Mouse (Mus musculus) forebrain, embryonic 16.5 days (tissue): ENCODE measurements around the gene Tex2. TPM values are rescaled to one million over a fixed set of nuclear protein-coding genes. Genes with fewer than 3 reads are reported as not detected.

Source experiments
- ATAC-seq: fragments of 200-750 bp; cut with Nextera tagmentation; 2 replicates; pipeline ENCODE4 v1.8.0; 2017; ENCODE audit warnings: mild to moderate bottlenecking, moderate library complexity
- H3K27ac ChIP-seq: fragments of 300-500 bp; sonication (generic); 2 replicates; pipeline ENCODE4 v1.5.1; 2014; ENCODE audit warnings: low read length, control low read depth
- H3K27me3 ChIP-seq: fragments of 300-500 bp; sonication (generic); replicated peaks from 2 replicates; pipeline ENCODE4 v1.6.1; 2014; ENCODE audit warnings: low read length; ENCODE audit not compliant: control insufficient read depth, insufficient read depth
- H3K36me3 ChIP-seq: fragments of 300-500 bp; sonication (generic); 2 replicates; pipeline ENCODE4 v1.6.1; 2014; ENCODE audit not compliant: control insufficient read depth, insufficient read depth
- H3K4me1 ChIP-seq: fragments of 300-500 bp; sonication (generic); replicated peaks from 2 replicates; pipeline ENCODE4 v1.6.1; 2014; ENCODE audit warnings: low read length; ENCODE audit not compliant: control insufficient read depth, insufficient read depth
- H3K4me2 ChIP-seq: fragments of 300-500 bp; sonication (generic); 2 replicates; pipeline ENCODE4 v1.6.1; 2014; ENCODE audit warnings: mild to moderate bottlenecking, low read length, control low read depth
- H3K4me3 ChIP-seq: fragments of 300-500 bp; sonication (generic); replicated peaks from 2 replicates; pipeline ENCODE4 v1.5.1; 2014; ENCODE audit warnings: mild to moderate bottlenecking, low read length, control low read depth
- H3K9ac ChIP-seq: fragments of 300-500 bp; sonication (generic); replicated peaks from 2 replicates; pipeline ENCODE4 v1.6.1; 2014; ENCODE audit warnings: low read depth, low read length, control low read depth
- H3K9me3 ChIP-seq: fragments of 300-500 bp; sonication (generic); 2 replicates; pipeline ENCODE4 v1.6.1; 2016; ENCODE audit warnings: low read length; ENCODE audit not compliant: control insufficient read depth
- WGBS: fragments of 180-500 bp; shearing (Covaris S2); extraction: QIAGEN DNeasy Blood & Tissue Kit; methylation state at CpG from one replicate; pipeline ENCODE4 v1.1.7; 2014; 5-methylcytosine and 5-hydroxymethylcytosine counted together
- polyA plus RNA-seq: library from polyadenylated mRNA; unstranded; fragments of >200 nt; fragmentation: Nextera tagmentation; extraction: Ambion mirVana; gene quantifications from 2 replicates; pipeline ENCODE4 v1.2.1, GENCODE M21; 2015

Gene Tex2
- polyA plus RNA-seq, 1 experiment from 2014 or later: 20.3 TPM

GRCm38 (mm10) chr11:106488126-106488561 is 125.1 kb downstream of the Tex2 start:
- 14% methylated on average over 17 of the region's 17 CpGs for WGBS
- peak overlapping the region; percentile 72 for H3K4me2 ChIP-seq
- peak overlapping the region; percentile 97 for H3K4me3 ChIP-seq
- no peak overlapping the region for H3K9ac ChIP-seq
- peaks cover 9% of the 10 kb centered on the region for H3K4me1 ChIP-seq
- H3K27ac ChIP-seq: no peak overlapping the region
- H3K27me3 ChIP-seq: no peaks in the 10 kb centered on the region
- no peaks in the 10 kb centered on the region for H3K36me3 ChIP-seq
- ATAC-seq: peak; percentile 18
- H3K9me3 ChIP-seq: no peaks in the 10 kb centered on the region

GRCm38 (mm10) chr11:106487733-106488115 is 125.5 kb downstream of the Tex2 start, which contains the start of gene Ern1:
Ern1 (minus strand) TSS chr11:106487852.
- ATAC-seq: peak; percentile 98
- Histone ChIP-seq H3K4me3 (peak within 1 kb of the TSS; percentile 97), H3K9me3 (no peaks in the 10 kb centered on the region), H3K4me1 (peaks cover 9% of the 10 kb centered on the region), H3K27me3 (no peaks in the 10 kb centered on the region), H3K9ac (peak within 1 kb of the TSS; percentile 79), H3K4me2 (peak within 1 kb of the TSS; percentile 72), H3K27ac (peak within 1 kb of the TSS; percentile 69), H3K36me3 (no peaks in the 10 kb centered on the region)
- 0% methylated on average over 25 of the region's 28 CpGs for WGBS

- Histone ChIP-seq H3K9me3 (no peaks in the 10 kb centered on the region), H3K4me3 (peak overlapping the region; percentile 97), H3K9ac (peak overlapping the region; percentile 79), H3K4me2 (peak overlapping the region; percentile 72), H3K4me1 (peaks cover 9% of the 10 kb centered on the region), H3K27me3 (no peaks in the 10 kb centered on the region), H3K36me3 (no peaks in the 10 kb centered on the region), H3K27ac (peak overlapping the region; percentile 69)
- ATAC-seq: peak; percentile 83
- WGBS: under 1% methylated on average over 78 of the region's 86 CpGs
Measured at GRCm38 (mm10) chr11:106486866-106487732, 126.1 kb downstream of the Tex2 start.

GRCm38 (mm10) chr11:106486042-106486865 is 127.0 kb downstream of the Tex2 start:
- no peaks in the 10 kb centered on the region for H3K36me3 ChIP-seq
- no peak for ATAC-seq
- peak overlapping the region; percentile 79; the same call in 1 of the 2 replicates for H3K9ac ChIP-seq
- H3K4me3 ChIP-seq: peak overlapping the region; percentile 97
- H3K4me2 ChIP-seq: peak overlapping the region; percentile 72
- no peak overlapping the region for H3K27ac ChIP-seq
- H3K4me1 ChIP-seq: peaks cover 9% of the 10 kb centered on the region
- no peaks in the 10 kb centered on the region for H3K27me3 ChIP-seq
- no peaks in the 10 kb centered on the region for H3K9me3 ChIP-seq
- 44% methylated on average over 16 of the region's 16 CpGs for WGBS

- whole genome bisulfite sequencing: 89% methylated on average over 4 of the region's 4 CpGs
- Histone ChIP-seq H3K9ac (no peak overlapping the region), H3K27me3 (no peaks in the 10 kb centered on the region), H3K27ac (no peak overlapping the region), H3K4me1 (peaks cover 9% of the 10 kb centered on the region), H3K4me3 (no peak overlapping the region), H3K9me3 (no peaks in the 10 kb centered on the region), H3K36me3 (no peaks in the 10 kb centered on the region), H3K4me2 (no peak overlapping the region)
- no peak for ATAC-seq
Measured at GRCm38 (mm10) chr11:106485611-106486010, 127.6 kb downstream of the Tex2 start.

GRCm38 (mm10) chr11:106484875-106485274 is 128.3 kb downstream of the Tex2 start:
- H3K27ac ChIP-seq: no peak overlapping the region
- no peak overlapping the region for H3K9ac ChIP-seq
- H3K4me1 ChIP-seq: peaks cover 9% of the 10 kb centered on the region
- ATAC-seq: no peak
- 95% methylated on average over 4 of the region's 4 CpGs for WGBS
- H3K4me3 ChIP-seq: no peak overlapping the region
- no peaks in the 10 kb centered on the region for H3K27me3 ChIP-seq
- no peaks in the 10 kb centered on the region for H3K36me3 ChIP-seq
- no peak overlapping the region for H3K4me2 ChIP-seq
- no peaks in the 10 kb centered on the region for H3K9me3 ChIP-seq

- Histone ChIP-seq H3K9me3 (no peaks in the 10 kb centered on the region), H3K9ac (no peak overlapping the region), H3K27ac (no peak overlapping the region), H3K27me3 (no peaks in the 10 kb centered on the region), H3K36me3 (no peaks in the 10 kb centered on the region), H3K4me2 (no peak overlapping the region), H3K4me1 (peaks cover 9% of the 10 kb centered on the region), H3K4me3 (no peak overlapping the region)
- ATAC-seq: no peak
- WGBS: 90% methylated on average over 8 of the region's 8 CpGs
Measured at GRCm38 (mm10) chr11:106482867-106483266, 130.4 kb downstream of the Tex2 start.

GRCm38 (mm10) chr11:106481651-106482050 is 131.6 kb downstream of the Tex2 start:
- Histone ChIP-seq H3K27ac (no peak overlapping the region), H3K4me2 (no peak overlapping the region), H3K4me1 (peaks cover 8% of the 10 kb centered on the region), H3K27me3 (no peaks in the 10 kb centered on the region), H3K9me3 (no peaks in the 10 kb centered on the region), H3K36me3 (no peaks in the 10 kb centered on the region), H3K4me3 (no peak overlapping the region), H3K9ac (no peak overlapping the region)
- 86% methylated on average over 4 of the region's 4 CpGs for WGBS
- ATAC-seq: no peak

GRCm38 (mm10) chr11:106480530-106480885 is 132.7 kb downstream of the Tex2 start:
- Histone ChIP-seq H3K27me3 (no peaks in the 10 kb centered on the region), H3K4me3 (no peak overlapping the region), H3K4me1 (no peaks in the 10 kb centered on the region), H3K36me3 (no peaks in the 10 kb centered on the region), H3K9ac (no peak overlapping the region), H3K27ac (no peak overlapping the region), H3K4me2 (no peak overlapping the region), H3K9me3 (no peaks in the 10 kb centered on the region)
- ATAC-seq: no peak
- WGBS: 92% methylated on average over 3 of the region's 3 CpGs
